ENCODE assay signal across 23 mouse cellular contexts in genomic region chr16:37845202-37845925, GRCm38 (mm10). TPM values are rescaled to one million over a fixed set of nuclear protein-coding genes. Genes with fewer than 3 reads are reported as not detected.
DNase-seq lines count a peak whose midpoint lies in the region; ATAC-seq lines count a peak whose summit lies in the region.
"Had no signal": no experiment of that assay in that cellular context is flagged by ENCODE, and none has a peak within 500 bp of the region (broad histone marks: within the 10 kb centered on the region; RNA-seq: fewer than 3 reads in every experiment).

No protein-coding gene starts in this region.

- H3K27me3 ChIP-seq in heart, embryonic 11.5 days (ENCODE audit: control insufficient read depth, insufficient read depth, low read length) = no peaks in the 10 kb centered on the region
- H3K27me3 ChIP-seq in intestine, embryonic 16.5 days (replicated peaks; ENCODE audit: control insufficient read depth, insufficient read depth, low read length) = no peaks in the 10 kb centered on the region
- H3K27me3 ChIP-seq: embryonic facial prominence, embryonic 13.5 days; liver, embryonic 15.5 days; neural tube, embryonic 13.5 days; Patski had no signal

- 28% methylated on average over 7 of the region's 7 CpGs for WGBS in heart, embryonic 11.5 days (ENCODE audit: insufficient replicate concordance)
- WGBS in intestine, embryonic 16.5 days = 67% methylated on average over 7 of the region's 7 CpGs

- peak overlapping the region; percentile 30; the same call in 1 of the 2 replicates for H3K4me2 ChIP-seq in heart, embryonic 11.5 days
- no peak overlapping the region for H3K4me2 ChIP-seq in intestine, embryonic 16.5 days (ENCODE audit: low read depth, low read length)
- H3K4me2 ChIP-seq: embryonic facial prominence, embryonic 13.5 days; liver, embryonic 15.5 days; neural tube, embryonic 13.5 days had no signal

- peaks cover 26% of the 10 kb centered on the region for H3K4me1 ChIP-seq in heart, embryonic 11.5 days (ENCODE audit: control insufficient read depth, insufficient read depth, low read length)
- peaks cover 10% of the 10 kb centered on the region; the same call in 1 of the 2 replicates for H3K4me1 ChIP-seq in brown adipose tissue, adult 24 weeks (ENCODE audit: control insufficient read depth, insufficient read depth, insufficient read length, low read length)
- peaks cover 14% of the 10 kb centered on the region for H3K4me1 ChIP-seq in intestine, embryonic 16.5 days (ENCODE audit: control insufficient read depth, insufficient read depth, low read length)
- H3K4me1 ChIP-seq: embryonic facial prominence, embryonic 13.5 days; neural tube, embryonic 13.5 days had no signal

- H3K27ac ChIP-seq in heart, embryonic 11.5 days (ENCODE audit: low read depth, low read length) = peak overlapping the region; percentile 42; the same call in 1 of the 2 replicates
- H3K27ac ChIP-seq in brown adipose tissue, adult 24 weeks (replicated peaks; ENCODE audit: low read depth, low read length) = peak overlapping the region; percentile 81
- no peak overlapping the region for H3K27ac ChIP-seq in intestine, embryonic 16.5 days (ENCODE audit: low read length)
- H3K27ac ChIP-seq: embryonic facial prominence, embryonic 13.5 days; liver, embryonic 15.5 days; macrophage; neural tube, embryonic 13.5 days; stomach, postnatal 0 days had no signal

- no peaks in the 10 kb centered on the region for H3K36me3 ChIP-seq in heart, embryonic 11.5 days (ENCODE audit: control insufficient read depth, insufficient read depth, low read length)
- no peaks in the 10 kb centered on the region for H3K36me3 ChIP-seq in intestine, embryonic 16.5 days (ENCODE audit: control insufficient read depth, insufficient read depth, low read length)
- H3K36me3 ChIP-seq: embryonic facial prominence, embryonic 13.5 days; liver, embryonic 15.5 days; neural tube, embryonic 13.5 days had no signal

- no peak for DNase-seq in heart, postnatal 36 days
- DNase-seq in lung, postnatal 36 days = peak; percentile 15
- DNase-seq in lung, postnatal 14 days = no peak
- DNase-seq in embryo, embryonic 10 days (ENCODE audit: low spot score) = no peak
- DNase-seq in layer of hippocampus, postnatal 10 days (ENCODE audit: low spot score in 2 of 2) = no peak
- DNase-seq: cerebellum, adult 11 months; cerebellum, postnatal 36 days; layer of hippocampus, postnatal 36 days; left cerebral cortex, postnatal 4 days had no signal

- intact Hi-C loops in heart, postnatal 36 days (cut with DNase I) = no loop called here

- H3K9ac ChIP-seq in heart, embryonic 11.5 days (ENCODE audit: low read depth, low read length) = no peak overlapping the region
- H3K9ac ChIP-seq in intestine, embryonic 16.5 days (ENCODE audit: low read depth, low read length) = no peak overlapping the region
- H3K9ac ChIP-seq: embryonic facial prominence, embryonic 13.5 days; liver, embryonic 15.5 days; neural tube, embryonic 13.5 days had no signal

- H3K4me3 ChIP-seq in heart, embryonic 11.5 days (ENCODE audit: low read depth, low read length) = no peak overlapping the region
- H3K4me3 ChIP-seq in brown adipose tissue, adult 24 weeks (ENCODE audit: insufficient read depth, low read depth, low read length) = no peak overlapping the region
- H3K4me3 ChIP-seq in intestine, embryonic 16.5 days (ENCODE audit: low read length) = no peak overlapping the region
- H3K4me3 ChIP-seq: embryonic facial prominence, embryonic 13.5 days; liver, embryonic 15.5 days; neural tube, embryonic 13.5 days had no signal

- no peaks in the 10 kb centered on the region for H3K9me3 ChIP-seq in heart, embryonic 11.5 days (replicated peaks; ENCODE audit: control insufficient read depth, low read length)
- H3K9me3 ChIP-seq in intestine, embryonic 16.5 days (ENCODE audit: control insufficient read depth, low read length) = no peaks in the 10 kb centered on the region
- H3K9me3 ChIP-seq: embryonic facial prominence, embryonic 13.5 days; liver, embryonic 15.5 days; neural tube, embryonic 13.5 days had no signal

- ATAC-seq in heart, embryonic 11.5 days (replicated peaks; ENCODE audit: insufficient number of reproducible peaks, low FRiP score, low TSS enrichment) = no peak
- ATAC-seq in intestine, embryonic 16.5 days = peak; percentile 46; the same call in 1 of the 2 replicates
- ATAC-seq: inflammation-experienced regulatory T-cells, adult 6 months; Patski had no signal

RNA-seq across cellular contexts. Expression of gene Gm36028, which starts 15.6 kb away (rescaled TPM):
- 1.00 and 1.0 TPM in 2 replicates for polyA plus RNA-seq in heart, embryonic 11.5 days (2014; fragmentation: Nextera tagmentation; extraction: Ambion mirVana)
- total RNA-seq in heart, postnatal 36 days (2021) = 1 to 10 TPM; 1.0 to 1.1 TPM
- 3.4 and 4.1 TPM in 2 replicates for polyA plus RNA-seq in brown adipose tissue, adult 24 weeks (2012; ENCODE audit: insufficient read depth, insufficient read length, missing spikeins)
- 3.1 and 4.3 TPM in 2 replicates for polyA plus RNA-seq in intestine, embryonic 16.5 days (2015; fragmentation: Nextera tagmentation; extraction: Ambion mirVana)
- total RNA-seq in layer of hippocampus, postnatal 10 days (2021) = not detected
- total RNA-seq: gastrocnemius, adult 18-20 months; hematopoietic stem cell, adult 5-6 weeks; left cerebral cortex, postnatal 4 days; midbrain, postnatal 0 days had no signal
- polyA plus RNA-seq: inflammation-experienced regulatory T-cells, adult 6 months; macrophage; spleen, adult 2 months had no signal

RNA-seq across cellular contexts. Expression of gene Lrrc58, which starts 22.8 kb away (rescaled TPM):
- polyA plus RNA-seq in heart, embryonic 11.5 days (2014; fragmentation: Nextera tagmentation; extraction: Ambion mirVana) = 41.6 and 42.9 TPM in 2 replicates
- 10 to 100 TPM; 68.7 to 77.8 TPM for total RNA-seq in heart, postnatal 36 days (2021)
- polyA plus RNA-seq in brown adipose tissue, adult 24 weeks (2012; ENCODE audit: insufficient read depth, insufficient read length, missing spikeins) = 50.9 and 60.6 TPM in 2 replicates
- polyA plus RNA-seq in intestine, embryonic 16.5 days (2015; fragmentation: Nextera tagmentation; extraction: Ambion mirVana) = 33.5 and 37.7 TPM in 2 replicates
- 100 to 1,000 TPM; 122 to 134 TPM for total RNA-seq in layer of hippocampus, postnatal 10 days (2021)
